Mouse (Mus musculus): Measurements from ENCODE around the gene Lrrc3c. TPM values are rescaled to one million over a fixed set of nuclear protein-coding genes. Genes with fewer than 3 reads are reported as not detected.

Gene Lrrc3c
- polyA plus RNA-seq, 1 experiment = not detected

DNA sequence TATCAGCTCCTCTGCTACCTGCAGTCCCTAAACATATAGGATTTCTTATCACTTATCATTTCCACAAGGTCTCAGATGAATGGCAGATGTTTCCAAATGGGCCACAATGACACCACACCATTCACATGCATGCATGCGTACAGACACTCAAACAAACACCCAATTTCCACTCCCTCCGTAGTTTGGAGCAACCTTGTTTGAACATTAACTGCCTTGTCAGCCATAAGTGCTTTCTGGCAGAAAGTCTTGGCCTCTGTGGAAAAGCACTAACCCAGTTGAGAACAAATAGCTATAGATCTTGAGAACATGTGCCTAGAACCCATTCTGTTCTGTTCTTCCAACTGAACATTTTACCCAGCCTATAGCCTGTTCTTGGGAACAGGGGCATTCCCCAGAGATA, 47.9 kb downstream of the Lrrc3c start:
- H3K4me3 ChIP-seq = no peak overlapping the region
- H3K4me2 ChIP-seq (ENCODE audit: low read depth) = no peak overlapping the region
- no peaks in the 10 kb centered on the region for H3K79me2 ChIP-seq (ENCODE audit: control insufficient read depth, insufficient read depth)
- peaks cover 54% of the 10 kb centered on the region for H3K27me3 ChIP-seq (ENCODE audit: control insufficient read depth, insufficient read depth, insufficient read length)
- H3K36me3 ChIP-seq (ENCODE audit: control insufficient read depth, insufficient read depth) = no peaks in the 10 kb centered on the region
- H3ac ChIP-seq (ENCODE audit: control insufficient read depth, insufficient read length) = no peak overlapping the region
- TF ChIP-seq POLR2AphosphoS2 (IDR thresholded peaks at IDR 0.05; ENCODE audit: insufficient read length, low read depth) (no peak), TCF12 (IDR thresholded peaks at IDR 0.05; ENCODE audit: insufficient read depth, poor library complexity, severe bottlenecking) (no peak), TCF3 (IDR thresholded peaks at IDR 0.05; ENCODE audit: insufficient read length, low read depth) (no peak), MYOG (IDR thresholded peaks at IDR 0.05; ENCODE audit: control insufficient read depth in 1 of 3, insufficient read depth in 1 of 3, insufficient read length in 2 of 3, low read depth in 2 of 3) (no peak)

DNA sequence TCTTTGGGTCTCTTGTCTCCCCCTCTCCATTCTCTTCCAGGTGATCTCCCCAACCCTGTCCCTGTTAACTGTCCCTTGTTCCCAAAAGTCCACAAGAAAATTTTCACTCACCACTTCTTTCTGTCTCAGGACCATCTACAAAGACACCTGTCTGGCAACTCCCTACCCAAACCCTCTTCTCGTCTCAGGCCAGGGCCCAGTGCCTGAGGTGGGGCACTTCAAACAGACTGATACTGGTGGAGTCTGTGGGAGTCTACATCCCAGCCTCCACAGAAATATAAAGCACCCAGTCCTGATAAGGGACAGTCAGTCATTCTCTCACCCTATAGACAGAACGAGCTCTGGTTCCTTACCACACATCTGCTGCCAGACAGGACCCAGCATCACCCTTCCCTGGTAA, 48.4 kb downstream of the Lrrc3c start, which contains the start of gene Gsdma2:
TSS of gene Gsdma2 (plus strand) at position 301 of the 400 bp plus-strand sequence.
- Histone ChIP-seq H3K79me2 (ENCODE audit: control insufficient read depth, insufficient read depth) (no peaks in the 10 kb centered on the region), H3K4me3 (no peak within 1 kb of the TSS), H3K36me3 (ENCODE audit: control insufficient read depth, insufficient read depth) (no peaks in the 10 kb centered on the region), H3K4me2 (ENCODE audit: low read depth) (no peak within 1 kb of the TSS), H3K27me3 (ENCODE audit: control insufficient read depth, insufficient read depth, insufficient read length) (peaks cover 54% of the 10 kb centered on the region), H3ac (ENCODE audit: control insufficient read depth, insufficient read length) (no peak within 1 kb of the TSS)
- TF ChIP-seq MYOD1 (IDR thresholded peaks at IDR 0.05; ENCODE audit: control insufficient read depth in 1 of 3, insufficient read length in 2 of 3, low read depth in 2 of 3) (no peak), POLR2AphosphoS2 (IDR thresholded peaks at IDR 0.05; ENCODE audit: insufficient read length, low read depth) (no peak), CEBPB (IDR thresholded peaks at IDR 0.05; ENCODE audit: insufficient read depth, poor library complexity, severe bottlenecking) (no peak), TCF12 (IDR thresholded peaks at IDR 0.05; ENCODE audit: insufficient read depth, poor library complexity, severe bottlenecking) (no peak), MAX (IDR thresholded peaks at IDR 0.05; ENCODE audit: low read depth) (no peak), POLR2A (IDR thresholded peaks at IDR 0.05; ENCODE audit: insufficient read length, low read depth) (no peak), USF1 (IDR thresholded peaks at IDR 0.05; ENCODE audit: low read depth) (no peak), E2F4 (IDR thresholded peaks at IDR 0.05; ENCODE audit: insufficient read depth) (no peak), SRF (IDR thresholded peaks at IDR 0.05; ENCODE audit: control insufficient read depth, insufficient read length, low read depth) (no peak)

Other genes starting within 250 kb of the Lrrc3c start
- gene Ppp1r1b, start 249.9 kb upstream of the Lrrc3c start, polyA plus RNA-seq (2012; fragmentation: generic; extraction: Trizol) = not detected
- gene Stard3, start 239.9 kb upstream of the Lrrc3c start, polyA plus RNA-seq (2012; fragmentation: generic; extraction: Trizol) = 25.8 TPM
- 131 TPM for gene Tcap, start 214.5 kb upstream of the Lrrc3c start, polyA plus RNA-seq (2012; fragmentation: generic; extraction: Trizol)
- gene Pnmt, start 211.8 kb upstream of the Lrrc3c start, polyA plus RNA-seq (2012; fragmentation: generic; extraction: Trizol) = 2.2 TPM
- 8.7 TPM for gene Pgap3, start 197.8 kb upstream of the Lrrc3c start, polyA plus RNA-seq (2012; fragmentation: generic; extraction: Trizol)
- gene Erbb2, start 185.8 kb upstream of the Lrrc3c start, polyA plus RNA-seq (2012; fragmentation: generic; extraction: Trizol) = 33.5 TPM
- 112 TPM for gene Mien1, start 159.3 kb upstream of the Lrrc3c start, polyA plus RNA-seq (2012; fragmentation: generic; extraction: Trizol)
- not detected for gene Grb7, start 151.9 kb upstream of the Lrrc3c start, polyA plus RNA-seq (2012; fragmentation: generic; extraction: Trizol)
- not detected for gene Ikzf3, start 52.3 kb upstream of the Lrrc3c start, polyA plus RNA-seq (2012; fragmentation: generic; extraction: Trizol)
- gene Zpbp2, start 47.2 kb upstream of the Lrrc3c start, polyA plus RNA-seq (2012; fragmentation: generic; extraction: Trizol) = not detected
- 43.5 TPM for gene Ormdl3, start 10.9 kb upstream of the Lrrc3c start, polyA plus RNA-seq (2012; fragmentation: generic; extraction: Trizol)
- gene Gm12355, start 27.4 kb downstream of the Lrrc3c start, polyA plus RNA-seq (2012; fragmentation: generic; extraction: Trizol) = 0.44 TPM
- gene Gsdma3, start 28.1 kb downstream of the Lrrc3c start, polyA plus RNA-seq (2012; fragmentation: generic; extraction: Trizol) = not detected
- not detected for gene Gsdma2, start 48.5 kb downstream of the Lrrc3c start, polyA plus RNA-seq (2012; fragmentation: generic; extraction: Trizol)
- 0.04 TPM for gene Gsdma, start 66.1 kb downstream of the Lrrc3c start, polyA plus RNA-seq (2012; fragmentation: generic; extraction: Trizol)
- gene Psmd3, start 84.3 kb downstream of the Lrrc3c start, polyA plus RNA-seq (2012; fragmentation: generic; extraction: Trizol) = 250 TPM
- not detected for gene Csf3, start 103.0 kb downstream of the Lrrc3c start, polyA plus RNA-seq (2012; fragmentation: generic; extraction: Trizol)
- gene Med24, start 131.1 kb downstream of the Lrrc3c start, polyA plus RNA-seq (2012; fragmentation: generic; extraction: Trizol) = 32.5 TPM
- gene Thra, start 142.3 kb downstream of the Lrrc3c start, polyA plus RNA-seq (2012; fragmentation: generic; extraction: Trizol) = 68.9 TPM
- gene Nr1d1, start 177.0 kb downstream of the Lrrc3c start, polyA plus RNA-seq (2012; fragmentation: generic; extraction: Trizol) = 49.1 TPM
- 35.6 TPM for gene Msl1, start 197.2 kb downstream of the Lrrc3c start, polyA plus RNA-seq (2012; fragmentation: generic; extraction: Trizol)
- 22.1 TPM for gene Casc3, start 206.6 kb downstream of the Lrrc3c start, polyA plus RNA-seq (2012; fragmentation: generic; extraction: Trizol)
- 3.5 TPM for gene Rapgefl1, start 238.5 kb downstream of the Lrrc3c start, polyA plus RNA-seq (2012; fragmentation: generic; extraction: Trizol)